Mouse (Mus musculus): ENCODE results near the gene Gm13124.
"Not testable (repeated sequence)": the region's sequence is repeated elsewhere in the genome, so short reads cannot be mapped to it uniquely, and the experiment has no call there.

Gm13124 gene

GRCm38 (mm10) chr4:144565034-144565433 lies at the start of gene Gm13124:
Gene Gm13124 (minus strand): TSS chr4:144565134.
- no peak for DNase-seq (ENCODE audit: low read depth, low spot score)

GRCm38 (mm10) chr4:144614586-144614985 lies 49.7 kb upstream of the Gm13124 start:
- no peak for DNase-seq (ENCODE audit: low read depth, low spot score)

GRCm38 (mm10) chr4:144613407-144613806 lies 48.5 kb upstream of the Gm13124 start, which contains the start of gene Aadacl4:
Gene Aadacl4 (plus strand): TSS chr4:144613707.
- DNase-seq (ENCODE audit: low read depth, low spot score), result peak; percentile 8

- DNase-seq (ENCODE audit: low read depth, low spot score), result no peak
Observed at GRCm38 (mm10) chr4:144592790-144593189, 27.9 kb upstream of the Gm13124 start.

- not testable (repeated sequence) for DNase-seq (ENCODE audit: low read depth, low spot score)
Observed at GRCm38 (mm10) chr4:144586207-144586606, 21.3 kb upstream of the Gm13124 start.

GRCm38 (mm10) chr4:144567752-144568151 lies 2.8 kb upstream of the Gm13124 start:
- no peak for DNase-seq (ENCODE audit: low read depth, low spot score)

GRCm38 (mm10) chr4:144561205-144561604 lies 3.7 kb downstream of the Gm13124 start:
- DNase-seq (ENCODE audit: low read depth, low spot score), result no peak

- peak; percentile 68 for DNase-seq (ENCODE audit: low read depth, low spot score)
Observed at GRCm38 (mm10) chr4:144559792-144560191, 5.1 kb downstream of the Gm13124 start.

GRCm38 (mm10) chr4:144551156-144551555 lies 13.8 kb downstream of the Gm13124 start:
- peak; percentile 27 for DNase-seq (ENCODE audit: low read depth, low spot score)

- DNase-seq (ENCODE audit: low read depth, low spot score), result peak; percentile 42
Observed at GRCm38 (mm10) chr4:144545339-144545738, 19.6 kb downstream of the Gm13124 start.

GRCm38 (mm10) chr4:144544689-144545088 lies 20.2 kb downstream of the Gm13124 start:
- peak; percentile 24 for DNase-seq (ENCODE audit: low read depth, low spot score)

- DNase-seq (ENCODE audit: low read depth, low spot score), result no peak
Observed at GRCm38 (mm10) chr4:144519522-144519921, 45.4 kb downstream of the Gm13124 start, which contains the start of gene 9430007A20Rik. Gene 9430007A20Rik (plus strand): TSS chr4:144519822.

GRCm38 (mm10) chr4:144506518-144506917 lies 58.4 kb downstream of the Gm13124 start:
- DNase-seq (ENCODE audit: low read depth, low spot score), result peak; percentile 50
